Mouse (Mus musculus): ENCODE measurements around the gene Cd47. TPM values are rescaled to one million over a fixed set of nuclear protein-coding genes. Genes with fewer than 3 reads are reported as not detected.

The Cd47 gene
- polyA plus RNA-seq, 1 experiment from 2014 or later, result 286 TPM

DNA sequence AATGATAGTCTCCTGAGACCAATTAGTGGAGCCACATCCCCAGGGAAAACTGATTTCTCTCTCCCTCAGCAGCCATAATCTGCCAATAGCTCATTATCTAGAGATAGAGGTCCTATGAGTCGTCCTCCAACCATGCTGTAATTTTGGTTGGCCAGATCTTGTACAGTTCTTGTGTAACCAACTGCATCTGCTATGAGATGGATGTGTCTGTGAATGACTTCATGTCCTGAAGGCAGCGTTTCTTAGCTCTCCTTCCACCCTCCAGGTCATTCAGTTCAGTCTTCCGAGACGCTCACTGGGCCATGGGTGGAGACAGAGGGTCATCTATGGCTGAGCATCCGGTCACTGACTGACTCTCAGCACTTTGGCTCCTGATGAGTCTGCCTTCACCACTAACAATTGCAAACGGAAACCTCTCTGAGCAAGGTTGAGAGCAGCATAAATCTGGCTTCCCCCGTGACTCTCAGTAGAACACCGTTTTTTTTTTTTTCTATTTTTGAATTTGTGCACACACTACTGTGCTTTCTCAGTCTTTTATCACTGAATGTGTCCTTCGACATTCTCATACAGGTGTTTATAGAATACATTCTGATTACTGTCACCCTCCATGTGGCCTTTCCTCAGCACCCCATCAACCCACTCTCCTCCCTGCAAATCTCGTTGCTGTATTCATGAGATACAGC lies 104.1 kb downstream of the Cd47 start:
- Histone ChIP-seq H3K27me3 (ENCODE audit: control insufficient read depth, insufficient read depth, low read depth, low read length) (no peaks in the 10 kb centered on the region), H3K4me2 (ENCODE audit: low read depth, low read length) (no peak overlapping the region), H3K36me3 (ENCODE audit: control insufficient read depth, insufficient read depth) (peaks cover 83% of the 10 kb centered on the region), H3K4me3 (ENCODE audit: low read depth, low read length) (no peak overlapping the region), H3K9ac (ENCODE audit: low read depth, low read length) (no peak overlapping the region), H3K27ac (ENCODE audit: low read length) (peak overlapping the region; percentile 49), H3K4me1 (ENCODE audit: control insufficient read depth, low read depth, low read length) (peaks cover 33% of the 10 kb centered on the region), H3K9me3 (replicated peaks; ENCODE audit: control insufficient read depth, low read length) (no peaks in the 10 kb centered on the region)
- WGBS (ENCODE audit: insufficient replicate concordance), result 69% methylated on average over 10 of the region's 10 CpGs
- no peak for ATAC-seq (ENCODE audit: low read depth)

GRCm38 (mm10) chr16:49905041-49905440 lies 104.7 kb downstream of the Cd47 start:
- Histone ChIP-seq H3K4me1 (ENCODE audit: control insufficient read depth, low read depth, low read length) (peaks cover 33% of the 10 kb centered on the region), H3K27ac (ENCODE audit: low read length) (peak overlapping the region; percentile 49), H3K9me3 (replicated peaks; ENCODE audit: control insufficient read depth, low read length) (no peaks in the 10 kb centered on the region), H3K4me3 (ENCODE audit: low read depth, low read length) (no peak overlapping the region), H3K9ac (ENCODE audit: low read depth, low read length) (no peak overlapping the region), H3K27me3 (ENCODE audit: control insufficient read depth, insufficient read depth, low read depth, low read length) (no peaks in the 10 kb centered on the region), H3K36me3 (ENCODE audit: control insufficient read depth, insufficient read depth) (peaks cover 84% of the 10 kb centered on the region), H3K4me2 (ENCODE audit: low read depth, low read length) (no peak overlapping the region)
- 28% methylated on average over 3 of the region's 3 CpGs for WGBS (ENCODE audit: insufficient replicate concordance)
- peak; percentile 47 for ATAC-seq (ENCODE audit: low read depth)

- 51% methylated on average over 8 of the region's 8 CpGs for WGBS (ENCODE audit: insufficient replicate concordance)
- Histone ChIP-seq H3K27ac (ENCODE audit: low read length) (peak overlapping the region; percentile 49), H3K36me3 (ENCODE audit: control insufficient read depth, insufficient read depth) (peaks cover 83% of the 10 kb centered on the region), H3K4me2 (ENCODE audit: low read depth, low read length) (no peak overlapping the region), H3K4me3 (ENCODE audit: low read depth, low read length) (no peak overlapping the region), H3K27me3 (ENCODE audit: control insufficient read depth, insufficient read depth, low read depth, low read length) (no peaks in the 10 kb centered on the region), H3K4me1 (ENCODE audit: control insufficient read depth, low read depth, low read length) (peaks cover 33% of the 10 kb centered on the region), H3K9ac (ENCODE audit: low read depth, low read length) (no peak overlapping the region), H3K9me3 (replicated peaks; ENCODE audit: control insufficient read depth, low read length) (no peaks in the 10 kb centered on the region)
- no peak for ATAC-seq (ENCODE audit: low read depth)
Observed at GRCm38 (mm10) chr16:49905601-49906001, 105.3 kb downstream of the Cd47 start.

DNA sequence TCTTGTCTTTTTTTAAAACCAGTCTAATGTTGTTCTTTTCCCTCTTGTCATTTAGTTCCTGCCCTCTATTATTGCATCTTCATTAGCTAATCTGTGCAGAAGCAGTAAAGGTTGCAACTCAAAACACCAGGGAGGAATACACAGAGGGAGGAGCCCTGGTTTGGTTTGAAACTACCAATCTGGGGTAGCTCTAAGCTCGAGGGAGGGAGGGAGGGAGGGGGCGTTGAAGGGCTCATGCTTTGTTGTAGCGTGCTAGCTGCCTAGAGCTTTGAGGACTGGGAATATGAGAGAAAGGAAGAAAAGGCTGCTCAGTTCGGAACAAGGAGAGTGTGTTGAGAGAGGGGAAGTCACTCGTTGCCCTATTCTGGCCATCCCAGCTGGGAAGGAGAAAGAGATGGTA lies 105.7 kb downstream of the Cd47 start:
- Histone ChIP-seq H3K4me2 (ENCODE audit: low read depth, low read length) (no peak overlapping the region), H3K36me3 (ENCODE audit: control insufficient read depth, insufficient read depth) (peaks cover 83% of the 10 kb centered on the region), H3K9ac (ENCODE audit: low read depth, low read length) (no peak overlapping the region), H3K4me3 (ENCODE audit: low read depth, low read length) (no peak overlapping the region), H3K27me3 (ENCODE audit: control insufficient read depth, insufficient read depth, low read depth, low read length) (no peaks in the 10 kb centered on the region), H3K9me3 (replicated peaks; ENCODE audit: control insufficient read depth, low read length) (no peaks in the 10 kb centered on the region), H3K27ac (ENCODE audit: low read length) (peak overlapping the region; percentile 49; the same call in 1 of the 2 replicates), H3K4me1 (ENCODE audit: control insufficient read depth, low read depth, low read length) (peaks cover 33% of the 10 kb centered on the region)
- ATAC-seq (ENCODE audit: low read depth), result no peak
- WGBS (ENCODE audit: insufficient replicate concordance), result 53% methylated on average over 5 of the region's 5 CpGs

- 44% methylated on average over 2 of the region's 2 CpGs for WGBS (ENCODE audit: insufficient replicate concordance)
- no peak for ATAC-seq (ENCODE audit: low read depth)
- H3K27ac ChIP-seq (ENCODE audit: low read length), result peak overlapping the region; percentile 27; the same call in 1 of the 2 replicates
Observed at GRCm38 (mm10) chr16:49906940-49907339, 106.6 kb downstream of the Cd47 start.

DNA sequence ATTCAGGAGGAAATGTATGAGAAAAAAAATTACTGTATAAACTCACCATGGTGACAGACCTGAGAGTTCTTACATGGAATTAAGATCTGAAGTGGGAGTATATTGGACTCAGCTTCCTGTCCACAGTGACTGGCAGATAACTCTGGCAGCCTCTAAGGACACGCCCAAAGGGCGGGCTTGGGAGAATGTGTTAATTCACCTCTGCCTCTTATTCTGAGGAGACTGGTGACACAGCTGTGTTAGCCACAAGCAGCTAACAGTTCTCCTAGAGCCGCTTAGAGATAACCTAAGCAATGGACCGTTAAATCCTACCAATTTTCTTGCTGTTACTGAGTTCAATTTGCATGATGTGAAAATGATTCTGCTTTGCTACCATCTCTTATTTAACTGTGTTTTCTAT lies 107.0 kb downstream of the Cd47 start:
- Histone ChIP-seq H3K36me3 (ENCODE audit: control insufficient read depth, insufficient read depth) (peaks cover 84% of the 10 kb centered on the region), H3K27me3 (ENCODE audit: control insufficient read depth, insufficient read depth, low read depth, low read length) (no peaks in the 10 kb centered on the region), H3K9me3 (replicated peaks; ENCODE audit: control insufficient read depth, low read length) (no peaks in the 10 kb centered on the region), H3K4me3 (ENCODE audit: low read depth, low read length) (no peak overlapping the region), H3K4me2 (ENCODE audit: low read depth, low read length) (no peak overlapping the region), H3K9ac (ENCODE audit: low read depth, low read length) (no peak overlapping the region), H3K4me1 (ENCODE audit: control insufficient read depth, low read depth, low read length) (peaks cover 33% of the 10 kb centered on the region), H3K27ac (ENCODE audit: low read length) (no peak overlapping the region)
- peak; percentile 93 for ATAC-seq (ENCODE audit: low read depth)
- 8% methylated on average over 4 of the region's 4 CpGs for WGBS (ENCODE audit: insufficient replicate concordance)

More at GRCm38 (mm10) chr16:49906940-49907339, 106.6 kb downstream of the Cd47 start:
- Histone ChIP-seq H3K27me3 (ENCODE audit: control insufficient read depth, insufficient read depth, low read depth, low read length) (no peaks in the 10 kb centered on the region), H3K4me2 (ENCODE audit: low read depth, low read length) (no peak overlapping the region), H3K4me1 (ENCODE audit: control insufficient read depth, low read depth, low read length) (peaks cover 33% of the 10 kb centered on the region), H3K36me3 (ENCODE audit: control insufficient read depth, insufficient read depth) (peaks cover 83% of the 10 kb centered on the region), H3K9ac (ENCODE audit: low read depth, low read length) (no peak overlapping the region), H3K9me3 (replicated peaks; ENCODE audit: control insufficient read depth, low read length) (no peaks in the 10 kb centered on the region), H3K4me3 (ENCODE audit: low read depth, low read length) (no peak overlapping the region)

GRCm38 (mm10) chr16:49909536-49909935 lies 109.2 kb downstream of the Cd47 start:
- Histone ChIP-seq H3K4me1 (ENCODE audit: control insufficient read depth, low read depth, low read length) (peaks cover 23% of the 10 kb centered on the region), H3K9me3 (replicated peaks; ENCODE audit: control insufficient read depth, low read length) (no peaks in the 10 kb centered on the region), H3K27ac (ENCODE audit: low read length) (no peak overlapping the region), H3K36me3 (ENCODE audit: control insufficient read depth, insufficient read depth) (peaks cover 78% of the 10 kb centered on the region), H3K9ac (ENCODE audit: low read depth, low read length) (no peak overlapping the region), H3K4me3 (ENCODE audit: low read depth, low read length) (no peak overlapping the region), H3K27me3 (ENCODE audit: control insufficient read depth, insufficient read depth, low read depth, low read length) (no peaks in the 10 kb centered on the region), H3K4me2 (ENCODE audit: low read depth, low read length) (no peak overlapping the region)
- 85% methylated on average over 8 of the region's 8 CpGs for WGBS (ENCODE audit: insufficient replicate concordance)
- ATAC-seq (ENCODE audit: low read depth), result no peak

DNA sequence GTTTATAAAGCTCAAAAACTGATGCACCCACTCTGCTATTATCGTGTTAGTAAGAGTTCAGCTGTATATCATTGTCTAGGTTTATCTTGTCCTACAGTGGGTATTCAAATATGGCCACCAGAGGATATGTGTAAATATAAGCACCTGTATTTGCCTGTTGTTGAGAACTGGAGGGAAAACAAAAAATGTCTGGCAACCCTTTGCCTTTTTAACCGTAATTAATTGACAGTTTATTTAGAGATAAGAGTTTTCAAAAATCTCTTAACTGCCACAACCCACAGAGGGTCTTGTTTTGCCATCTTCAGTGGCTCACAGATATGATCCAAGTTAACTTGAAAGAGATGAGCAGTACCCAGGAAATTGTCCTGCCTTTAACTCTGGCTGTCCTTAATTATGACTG lies 113.8 kb downstream of the Cd47 start:
- peaks cover 55% of the 10 kb centered on the region for H3K36me3 ChIP-seq (ENCODE audit: control insufficient read depth, insufficient read depth)
- no peak overlapping the region for H3K4me3 ChIP-seq (ENCODE audit: low read depth, low read length)
- H3K27ac ChIP-seq (ENCODE audit: low read length), result no peak overlapping the region
- no peaks in the 10 kb centered on the region for H3K4me1 ChIP-seq (ENCODE audit: control insufficient read depth, low read depth, low read length)
- WGBS (ENCODE audit: insufficient replicate concordance), result 62% methylated on average over 2 of the region's 2 CpGs
- no peak overlapping the region for H3K4me2 ChIP-seq (ENCODE audit: low read depth, low read length)
- ATAC-seq (ENCODE audit: low read depth), result no peak
- H3K27me3 ChIP-seq (ENCODE audit: control insufficient read depth, insufficient read depth, low read depth, low read length), result no peaks in the 10 kb centered on the region
- H3K9ac ChIP-seq (ENCODE audit: low read depth, low read length), result no peak overlapping the region
- no peaks in the 10 kb centered on the region for H3K9me3 ChIP-seq (replicated peaks; ENCODE audit: control insufficient read depth, low read length)

GRCm38 (mm10) chr16:49915532-49916476 lies 115.5 kb downstream of the Cd47 start:
- Histone ChIP-seq H3K9ac (ENCODE audit: low read depth, low read length) (no peak overlapping the region), H3K9me3 (replicated peaks; ENCODE audit: control insufficient read depth, low read length) (no peaks in the 10 kb centered on the region), H3K4me1 (ENCODE audit: control insufficient read depth, low read depth, low read length) (no peaks in the 10 kb centered on the region), H3K27me3 (ENCODE audit: control insufficient read depth, insufficient read depth, low read depth, low read length) (no peaks in the 10 kb centered on the region), H3K4me2 (ENCODE audit: low read depth, low read length) (no peak overlapping the region), H3K27ac (ENCODE audit: low read length) (no peak overlapping the region), H3K4me3 (ENCODE audit: low read depth, low read length) (no peak overlapping the region), H3K36me3 (ENCODE audit: control insufficient read depth, insufficient read depth) (peaks cover 40% of the 10 kb centered on the region)
- 91% methylated on average over 11 of the region's 11 CpGs for WGBS (ENCODE audit: insufficient replicate concordance)
- ATAC-seq (ENCODE audit: low read depth), result no peak
